Mouse (Mus musculus) spleen, adult 12 weeks (tissue): ENCODE data around the gene Phf10.
"Not testable (repeated sequence)": the region's sequence is repeated elsewhere in the genome, so short reads cannot be mapped to it uniquely, and the experiment has no call there.

ENCODE experiments used
- DNase-seq: peaks from one replicate; pipeline ENCODE4 v3.0.0; 2022; ENCODE audit warnings: low spot score

The Phf10 gene

DNA sequence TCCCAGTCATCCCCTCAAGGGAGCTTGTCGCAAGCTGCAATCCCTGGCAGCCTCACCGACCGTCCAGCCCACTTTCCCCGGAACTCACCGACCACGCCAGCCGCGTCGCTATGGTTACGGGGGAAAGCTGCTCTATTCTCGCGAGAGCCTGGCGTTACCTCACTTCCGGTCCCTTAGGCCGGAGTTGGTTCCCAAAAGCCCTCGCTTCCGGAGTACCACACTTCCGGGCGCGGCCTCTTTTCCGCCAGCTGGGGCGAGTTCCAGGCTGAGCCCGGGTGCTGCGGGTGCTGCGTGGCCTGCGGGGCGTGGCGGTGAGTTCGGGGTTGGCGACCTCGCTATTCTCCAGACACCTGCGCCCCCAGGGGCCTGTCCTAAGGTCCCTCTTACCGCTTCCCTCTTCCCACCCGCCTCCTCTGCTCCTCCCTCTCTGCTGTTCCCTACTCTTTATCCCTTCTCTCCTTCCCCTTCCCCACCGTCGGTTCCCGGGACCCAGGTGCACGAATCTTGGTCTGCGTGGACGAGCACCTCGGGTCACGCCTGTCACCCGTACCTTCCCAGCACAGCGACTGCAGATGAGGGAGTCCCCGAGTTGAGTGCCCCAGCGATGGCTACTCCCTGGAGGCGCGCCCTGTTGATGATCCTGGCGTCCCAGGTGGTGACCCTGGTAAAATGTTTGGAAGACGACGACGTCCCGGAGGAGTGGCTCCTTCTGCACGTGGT lies 17.9 kb downstream of the Phf10 start, which contains the start of the genes Wdr27 and 1600012H06Rik:
Wdr27 (minus strand) TSS at position 150 of the 720 bp plus-strand sequence.
1600012H06Rik (plus strand) TSS at position 176 of the 720 bp plus-strand sequence.
- peak; percentile 94 for DNase-seq

DNA sequence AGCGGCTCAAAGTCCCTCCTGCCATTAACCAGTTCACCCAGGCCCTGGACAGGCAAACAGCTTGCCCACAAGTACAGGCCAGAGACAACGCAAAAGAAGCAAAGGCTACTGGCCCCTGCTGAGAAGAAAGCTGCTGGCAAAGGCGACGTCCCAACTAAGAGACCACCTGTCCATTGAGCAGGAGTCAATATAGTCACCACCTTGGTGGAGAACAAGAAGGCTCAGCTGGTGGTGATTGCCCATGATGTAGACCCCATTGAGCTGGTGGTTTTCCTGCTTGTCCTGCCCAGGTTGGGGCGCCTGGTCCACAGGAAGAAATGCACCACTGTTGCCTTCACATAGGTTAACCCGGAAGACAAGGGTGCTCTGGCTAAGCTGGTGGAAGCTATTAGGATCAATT lies 18.9 kb downstream of the Phf10 start:
- DNase-seq = not testable (repeated sequence)

GRCm38 (mm10) chr17:14935841-14936605 lies 25.1 kb downstream of the Phf10 start:
- DNase-seq = no peak

DNA sequence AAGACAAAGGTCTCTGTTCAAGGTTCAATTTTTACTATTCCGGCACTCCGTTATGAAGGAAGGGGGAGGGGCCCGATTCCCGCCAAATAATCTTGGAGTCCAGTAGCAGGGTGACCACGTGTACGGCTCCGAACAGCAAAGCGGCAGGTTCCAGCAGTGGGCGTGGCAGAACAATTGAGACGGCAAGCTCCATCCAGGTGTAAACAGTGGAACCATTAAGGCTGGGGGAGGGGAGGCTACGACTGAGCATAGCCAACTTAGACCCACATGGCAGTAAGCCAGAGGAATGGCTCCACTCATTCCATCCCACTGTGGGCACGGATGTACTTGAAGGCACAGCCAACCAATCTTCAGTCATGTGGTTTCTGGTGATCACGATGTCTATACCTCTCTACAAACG lies 25.8 kb downstream of the Phf10 start:
- not testable (repeated sequence) for DNase-seq

DNA sequence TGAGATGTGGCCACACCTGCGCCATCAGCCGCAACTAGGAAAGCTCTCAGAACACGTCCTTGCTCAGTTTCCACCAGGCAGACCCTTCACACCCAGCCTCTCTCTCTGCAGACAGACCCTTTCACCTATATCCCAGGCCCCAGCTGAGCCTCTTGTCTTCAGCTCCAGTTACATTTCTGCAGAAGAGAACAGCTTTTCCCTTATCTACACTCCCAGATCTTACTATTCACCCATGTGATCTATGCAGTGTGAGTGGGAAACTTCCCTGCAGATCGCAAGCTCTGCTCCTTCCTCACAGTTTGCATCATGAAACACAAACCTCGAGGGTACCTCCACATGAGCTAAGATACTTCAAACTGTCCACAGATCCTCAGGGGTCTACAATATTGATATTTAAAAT lies 29.6 kb downstream of the Phf10 start:
- no peak for DNase-seq

DNA sequence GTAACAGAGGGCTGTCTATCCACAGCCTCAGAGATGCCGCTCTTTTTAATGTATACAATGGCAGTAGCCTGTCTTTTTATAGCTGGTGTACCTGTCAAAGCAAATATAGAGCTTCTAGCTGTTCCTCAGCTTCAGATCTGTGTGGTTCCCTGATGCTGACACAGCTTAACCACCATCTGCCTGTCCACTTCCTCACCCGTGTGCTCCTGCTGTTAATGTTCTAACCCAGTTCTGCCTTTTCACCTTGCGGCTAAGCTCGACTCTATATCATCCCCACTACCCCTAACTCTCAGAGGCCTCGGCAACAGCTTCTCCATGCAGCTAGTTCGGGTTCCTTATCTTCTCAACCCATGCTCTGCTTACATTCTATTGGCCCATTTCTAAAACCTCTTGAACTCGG lies 30.4 kb downstream of the Phf10 start:
- no peak for DNase-seq

GRCm38 (mm10) chr17:14928631-14929030 lies 32.4 kb downstream of the Phf10 start:
- no peak for DNase-seq

DNA sequence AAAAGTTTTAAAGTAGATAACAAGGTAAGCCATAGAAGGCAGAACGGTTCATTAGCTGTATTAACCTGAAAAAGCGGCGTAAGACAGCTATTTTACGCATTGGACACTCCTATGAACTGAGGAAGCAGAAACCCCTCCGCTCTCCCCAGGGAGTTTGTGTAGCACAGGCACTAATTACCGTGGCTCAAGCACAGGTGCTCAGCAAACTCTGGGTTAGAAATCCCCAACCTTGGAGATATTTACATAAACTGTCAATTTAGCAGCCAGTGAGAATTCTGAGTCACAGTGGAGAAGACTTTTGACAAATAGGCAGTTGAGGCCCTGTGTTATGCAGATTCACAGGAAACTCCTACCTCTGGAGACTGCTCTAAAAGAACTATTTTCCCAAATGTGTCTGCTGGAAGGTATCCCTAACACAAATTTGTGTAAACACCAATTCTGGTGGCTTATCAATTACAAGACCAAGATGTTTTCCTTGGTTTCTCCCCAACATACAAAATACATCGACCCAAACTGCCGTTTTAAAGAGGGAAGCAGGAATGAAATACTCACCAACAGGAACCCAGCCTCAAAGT lies 33.3 kb downstream of the Phf10 start:
- DNase-seq = no peak

DNA sequence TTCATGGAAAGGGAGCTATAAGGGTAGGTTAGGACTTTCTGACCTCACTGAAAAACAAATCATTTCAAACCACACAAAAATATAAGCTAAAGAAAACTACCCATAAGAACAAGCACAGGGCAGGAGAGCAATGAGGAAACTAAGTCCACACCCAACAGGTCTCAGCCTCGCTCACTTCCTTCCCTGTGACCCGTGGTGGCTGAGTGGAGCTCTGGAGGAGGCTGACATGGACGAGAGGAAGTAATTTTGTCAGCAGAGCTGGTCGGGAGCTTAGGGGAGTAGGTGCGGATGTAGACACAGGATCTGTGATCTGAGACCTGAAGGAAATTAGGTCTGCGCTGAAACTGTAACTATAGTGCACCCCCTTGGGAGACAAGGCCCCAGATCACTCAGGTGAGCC lies 39.5 kb downstream of the Phf10 start:
- no peak for DNase-seq

- DNase-seq = no peak
Observed at GRCm38 (mm10) chr17:14917866-14918265, 43.2 kb downstream of the Phf10 start.

DNA sequence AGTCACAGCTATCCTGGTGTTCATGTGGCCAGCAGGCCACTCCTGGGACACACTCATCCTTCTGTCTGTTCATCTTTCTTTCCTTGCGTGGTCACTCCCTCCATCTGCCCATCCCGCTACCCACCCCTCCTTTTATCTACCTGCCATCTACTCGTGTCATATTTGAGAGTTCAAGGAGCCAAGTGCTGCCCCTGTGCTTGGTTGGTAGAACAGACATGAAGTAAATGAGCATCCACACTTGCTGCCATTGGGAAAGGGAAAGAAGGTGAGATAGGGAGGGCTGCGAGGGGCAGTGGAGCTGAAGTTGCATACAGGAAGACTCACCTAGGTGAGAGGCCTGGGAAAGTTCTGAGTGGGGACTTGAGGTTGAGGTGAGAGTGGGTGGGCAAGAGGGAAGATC lies 46.7 kb downstream of the Phf10 start:
- DNase-seq = no peak

DNA sequence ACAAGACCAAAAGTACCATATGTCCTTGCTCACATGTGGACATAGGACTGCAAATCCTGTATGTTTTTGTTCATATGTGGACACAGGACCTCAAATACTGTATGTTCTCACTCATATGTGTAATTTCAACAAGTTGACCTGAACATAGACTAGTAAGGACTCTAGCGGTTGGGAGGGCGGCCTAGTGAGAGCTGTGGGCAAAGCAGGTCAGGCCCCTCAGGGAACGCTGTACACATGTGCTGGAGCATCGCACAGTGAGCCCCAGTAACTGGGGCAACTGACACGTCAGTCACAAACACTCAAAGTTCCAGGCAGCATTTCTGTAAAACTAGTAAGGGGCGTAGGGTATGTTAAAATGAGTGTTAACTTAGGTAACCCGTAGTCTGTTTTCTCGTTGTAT lies 48.1 kb downstream of the Phf10 start:
- no peak for DNase-seq

GRCm38 (mm10) chr17:14912420-14912819 lies 48.7 kb downstream of the Phf10 start:
- no peak for DNase-seq

- no peak for DNase-seq
Observed at GRCm38 (mm10) chr17:14910771-14911170, 50.3 kb downstream of the Phf10 start.

- DNase-seq = no peak
Observed at GRCm38 (mm10) chr17:14909331-14909730, 51.7 kb downstream of the Phf10 start.

DNA sequence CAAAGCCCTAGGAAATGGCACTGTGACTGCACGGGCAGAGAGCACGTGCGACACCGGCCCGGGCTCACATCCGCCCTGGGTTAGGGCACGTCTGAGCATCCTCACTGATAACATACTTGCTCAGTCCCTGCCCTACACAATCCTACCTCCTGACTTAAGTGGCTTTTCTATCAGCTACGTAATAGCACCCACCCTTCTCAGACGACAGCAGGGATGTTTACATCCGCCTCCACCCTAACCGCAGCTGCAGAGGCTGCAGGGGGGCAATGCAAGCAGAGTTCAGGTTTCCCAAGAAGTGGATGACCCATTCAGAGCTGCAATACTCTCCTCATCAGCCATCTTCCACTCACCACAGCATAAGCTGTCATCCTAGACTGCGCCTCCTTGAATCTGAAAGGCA lies 53.9 kb downstream of the Phf10 start:
- DNase-seq = no peak

- no peak for DNase-seq
Observed at GRCm38 (mm10) chr17:14906611-14907010, 54.5 kb downstream of the Phf10 start.

GRCm38 (mm10) chr17:14904637-14905265 lies 56.3 kb downstream of the Phf10 start:
- no peak for DNase-seq

DNA sequence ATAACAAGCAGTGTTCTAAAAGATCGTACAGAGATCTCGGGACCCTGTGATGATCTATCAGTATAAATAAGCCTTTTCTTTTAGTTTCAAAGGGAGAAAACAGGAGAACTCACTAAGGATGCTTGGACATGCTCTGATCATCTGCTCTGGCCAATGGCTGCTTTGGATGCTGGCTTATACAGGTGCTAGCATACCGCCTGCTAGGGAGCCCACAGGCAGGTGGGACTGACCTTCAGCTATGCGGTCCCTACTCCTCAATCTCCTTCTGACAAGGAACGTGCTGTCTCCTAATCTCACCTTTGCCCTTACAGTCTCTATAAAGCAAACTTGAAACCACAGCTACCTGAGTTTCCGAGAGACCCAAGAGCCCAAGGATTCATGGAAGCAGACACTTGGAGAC lies 56.9 kb downstream of the Phf10 start:
- DNase-seq = no peak

DNA sequence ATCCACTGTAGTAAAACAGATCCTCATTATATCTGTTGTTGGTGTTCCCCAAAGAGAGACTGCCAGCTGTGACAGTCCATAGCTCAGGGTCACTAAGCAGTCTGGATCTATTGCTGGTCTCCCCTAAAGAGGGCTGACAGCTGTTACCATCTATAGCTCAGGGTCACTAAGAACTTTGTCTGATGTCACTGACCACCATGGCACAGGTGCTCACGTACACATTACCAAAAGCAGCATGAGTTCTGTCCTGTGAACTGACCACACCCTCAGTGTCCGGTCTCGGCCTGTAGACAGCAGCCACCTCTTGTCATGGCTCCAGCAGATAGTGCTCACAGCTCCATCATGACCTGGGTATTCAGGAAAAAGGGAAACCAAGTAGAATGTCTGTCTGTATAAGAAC lies 57.9 kb downstream of the Phf10 start:
- no peak for DNase-seq

- DNase-seq = no peak
Observed at GRCm38 (mm10) chr17:14898972-14899371, 62.1 kb downstream of the Phf10 start.

DNA sequence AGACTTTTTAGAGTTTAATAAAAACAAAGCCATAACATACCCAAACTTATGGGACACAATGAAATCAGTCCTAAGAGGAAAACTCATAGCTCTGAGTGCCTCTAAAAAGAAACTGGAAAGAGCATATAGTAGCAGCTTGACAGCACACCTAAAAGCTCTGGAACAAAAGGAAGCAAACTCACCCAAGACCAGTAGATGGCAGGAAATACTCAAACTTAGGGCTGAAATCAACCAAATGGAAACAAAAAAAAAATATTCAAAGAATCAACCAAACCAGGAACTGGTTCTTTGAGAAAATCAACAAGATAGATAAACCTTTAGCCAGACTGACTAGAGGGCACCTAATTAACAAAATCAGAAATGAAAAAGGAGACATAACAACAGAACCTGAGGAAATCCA lies 66.0 kb downstream of the Phf10 start:
- not testable (repeated sequence) for DNase-seq
